ENCODE assay signal across 8 mouse cellular contexts in the genomic region with DNA sequence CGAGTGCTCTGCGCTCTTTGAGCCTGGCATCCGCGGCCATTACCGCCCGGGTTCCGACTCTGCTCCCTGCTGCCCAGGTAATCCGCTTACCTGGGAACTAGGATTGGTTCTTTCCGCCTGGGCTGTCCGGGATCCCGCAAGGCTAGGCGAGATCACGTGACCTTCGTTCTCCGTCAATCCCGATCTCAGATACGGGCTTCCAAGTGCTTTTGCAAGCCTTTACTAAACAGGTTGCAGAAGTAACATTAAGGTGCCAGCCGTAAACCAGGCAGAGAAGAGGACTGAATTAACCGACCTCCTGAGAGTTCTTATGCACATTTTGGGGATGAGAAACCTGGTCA. TPM values are rescaled to one million over a fixed set of nuclear protein-coding genes. Genes with fewer than 3 reads are reported as not detected.
DNase-seq lines count a peak whose midpoint lies in the region; ATAC-seq and TF ChIP-seq lines count a peak whose summit lies in the region.

No protein-coding gene starts in this region.

- 0% methylated on average over 19 of the region's 19 CpGs for WGBS in heart, embryonic 11.5 days (ENCODE audit: insufficient replicate concordance)
- under 1% methylated on average over 19 of the region's 19 CpGs for WGBS in forebrain, embryonic 15.5 days
- under 1% methylated on average over 19 of the region's 19 CpGs for WGBS in liver, embryonic 16.5 days (ENCODE audit: insufficient replicate concordance)

- H3K4me2 ChIP-seq in heart, embryonic 11.5 days, result peak overlapping the region; percentile 91
- peak overlapping the region; percentile 94 for H3K4me2 ChIP-seq in forebrain, embryonic 15.5 days (replicated peaks)
- peak overlapping the region; percentile 96 for H3K4me2 ChIP-seq in liver, embryonic 16.5 days (ENCODE audit: low read depth, low read length)

- TF ChIP-seq POLR2A in ES-Bruce4 (IDR thresholded peaks at IDR 0.05; ENCODE audit: insufficient read depth, low read length), result no peak

- H3K9me3 ChIP-seq in heart, embryonic 11.5 days (replicated peaks; ENCODE audit: control insufficient read depth, low read length), result no peaks in the 10 kb centered on the region
- H3K9me3 ChIP-seq in ES-Bruce4 (replicated peaks; ENCODE audit: control insufficient read depth, insufficient read depth, low read length, poor library complexity, severe bottlenecking), result no peaks in the 10 kb centered on the region
- no peaks in the 10 kb centered on the region for H3K9me3 ChIP-seq in forebrain, embryonic 15.5 days
- H3K9me3 ChIP-seq in liver, embryonic 16.5 days (replicated peaks; ENCODE audit: control insufficient read depth, low read length), result no peaks in the 10 kb centered on the region

- H3K4me3 ChIP-seq in heart, embryonic 11.5 days (ENCODE audit: low read depth, low read length), result peak overlapping the region; percentile 76
- H3K4me3 ChIP-seq in ES-Bruce4 (ENCODE audit: low read depth, low read length), result peak overlapping the region; percentile 98
- H3K4me3 ChIP-seq in forebrain, embryonic 15.5 days, result peak overlapping the region; percentile 99
- peak overlapping the region; percentile 94 for H3K4me3 ChIP-seq in liver, embryonic 16.5 days (ENCODE audit: low read depth, low read length)

- H3K9ac ChIP-seq in heart, embryonic 11.5 days (ENCODE audit: low read depth, low read length), result peak overlapping the region; percentile 85
- H3K9ac ChIP-seq in ES-Bruce4 (ENCODE audit: low read depth, poor library complexity, severe bottlenecking), result peak overlapping the region; percentile 76
- H3K9ac ChIP-seq in forebrain, embryonic 15.5 days (replicated peaks), result peak overlapping the region; percentile 86
- H3K9ac ChIP-seq in liver, embryonic 16.5 days (ENCODE audit: low read depth, low read length), result peak overlapping the region; percentile 85

- DNase-seq in heart, postnatal 36 days, result no peak
- no peak for DNase-seq in thymus, postnatal 25 days
- no peak for DNase-seq in frontal cortex, postnatal 14 days (ENCODE audit: low spot score in 2 of 2)

- intact Hi-C loops in heart, postnatal 36 days (cut with DNase I), result loop anchor here (5.0 to 10.0 kb wide), 2 partner anchors 94 to 209 kb away; a partner anchor contains a TSS

- no peak for TF ChIP-seq CTCF in ES-Bruce4 (IDR thresholded peaks at IDR 0.05; ENCODE audit: low read depth, low read length)

- no peak for TF ChIP-seq EP300 in ES-Bruce4 (IDR thresholded peaks at IDR 0.05; ENCODE audit: insufficient read depth, low read depth, low read length)

- no peak for ATAC-seq in heart, embryonic 11.5 days (replicated peaks; ENCODE audit: insufficient number of reproducible peaks, low FRiP score, low TSS enrichment)
- ATAC-seq in forebrain, embryonic 15.5 days (replicated peaks), result no peak
- ATAC-seq in liver, embryonic 16.5 days (ENCODE audit: low read depth), result peak; percentile 33
- no peak; the same call in 1 of the 2 replicates for ATAC-seq in frontal cortex, adult (ENCODE audit: low TSS enrichment)

- H3K27me3 ChIP-seq in heart, embryonic 11.5 days (ENCODE audit: control insufficient read depth, insufficient read depth, low read length), result no peaks in the 10 kb centered on the region
- H3K27me3 ChIP-seq in ES-Bruce4 (ENCODE audit: control insufficient read depth, insufficient read depth, low read length, poor library complexity, severe bottlenecking), result no peaks in the 10 kb centered on the region
- H3K27me3 ChIP-seq in forebrain, embryonic 15.5 days, result no peaks in the 10 kb centered on the region
- no peaks in the 10 kb centered on the region for H3K27me3 ChIP-seq in liver, embryonic 16.5 days (ENCODE audit: control insufficient read depth, insufficient read depth, low read depth, low read length)

- peaks cover 24% of the 10 kb centered on the region for H3K4me1 ChIP-seq in heart, embryonic 11.5 days (ENCODE audit: control insufficient read depth, insufficient read depth, low read length)
- no peaks in the 10 kb centered on the region for H3K4me1 ChIP-seq in ES-Bruce4 (ENCODE audit: control insufficient read depth, insufficient read depth, low read length)
- peaks cover 46% of the 10 kb centered on the region for H3K4me1 ChIP-seq in forebrain, embryonic 15.5 days
- H3K4me1 ChIP-seq in liver, embryonic 16.5 days (ENCODE audit: control insufficient read depth, low read depth, low read length), result peaks cover 37% of the 10 kb centered on the region

- peak overlapping the region; percentile 78 for H3K27ac ChIP-seq in heart, embryonic 11.5 days (ENCODE audit: low read depth, low read length)
- peak overlapping the region; percentile 16; the same call in 1 of the 2 replicates for H3K27ac ChIP-seq in ES-Bruce4 (ENCODE audit: insufficient read depth, low read length)
- peak overlapping the region; percentile 95 for H3K27ac ChIP-seq in forebrain, embryonic 15.5 days (replicated peaks)
- H3K27ac ChIP-seq in liver, embryonic 16.5 days (ENCODE audit: low read length), result peak overlapping the region; percentile 80

- H3K36me3 ChIP-seq in heart, embryonic 11.5 days (ENCODE audit: control insufficient read depth, insufficient read depth, low read length), result peaks cover 5% of the 10 kb centered on the region
- H3K36me3 ChIP-seq in ES-Bruce4 (ENCODE audit: control insufficient read depth, insufficient read depth, low read length, poor library complexity, severe bottlenecking), result peaks cover 6% of the 10 kb centered on the region; the same call in 1 of the 2 replicates
- peaks cover 13% of the 10 kb centered on the region for H3K36me3 ChIP-seq in forebrain, embryonic 15.5 days
- H3K36me3 ChIP-seq in liver, embryonic 16.5 days (ENCODE audit: control insufficient read depth, insufficient read depth), result no peaks in the 10 kb centered on the region

RNA-seq across cellular contexts. Expression of a gene that starts 0.3 kb away (rescaled TPM):
- 110 and 119 TPM in 2 replicates for polyA plus RNA-seq in heart, embryonic 11.5 days (2014; fragmentation: Nextera tagmentation; extraction: Ambion mirVana)
- total RNA-seq in heart, postnatal 36 days (2021), result 100 to 1,000 TPM; 130 to 134 TPM
- 65.8 and 70.9 TPM in 2 replicates for polyA plus RNA-seq in ES-Bruce4 (2011; ENCODE audit: insufficient read depth, insufficient read length, low read depth, missing spikeins)
- polyA plus RNA-seq in forebrain, embryonic 15.5 days (2015; fragmentation: Nextera tagmentation; extraction: Ambion mirVana), result 73.7 and 81.9 TPM in 2 replicates
- polyA plus RNA-seq in liver, embryonic 16.5 days (2015; fragmentation: Nextera tagmentation; extraction: Ambion mirVana), result 58.1 and 67.0 TPM in 2 replicates

RNA-seq across cellular contexts. Expression of a gene that starts 0.5 kb away (rescaled TPM):
- polyA plus RNA-seq in heart, embryonic 11.5 days (2014; fragmentation: Nextera tagmentation; extraction: Ambion mirVana), result 16.5 and 18.0 TPM in 2 replicates
- total RNA-seq in heart, postnatal 36 days (2021), result 10 to 100 TPM; 24.5 to 29.1 TPM
- polyA plus RNA-seq in ES-Bruce4 (2011; ENCODE audit: insufficient read depth, insufficient read length, low read depth, missing spikeins), result 10.1 TPM in 2 replicates
- polyA plus RNA-seq in forebrain, embryonic 15.5 days (2015; fragmentation: Nextera tagmentation; extraction: Ambion mirVana), result 41.4 and 45.1 TPM in 2 replicates
- 10.0 and 12.2 TPM in 2 replicates for polyA plus RNA-seq in liver, embryonic 16.5 days (2015; fragmentation: Nextera tagmentation; extraction: Ambion mirVana)

RNA-seq across cellular contexts. Expression of a gene that starts 3.8 kb away (rescaled TPM):
- polyA plus RNA-seq in heart, embryonic 11.5 days (2014; fragmentation: Nextera tagmentation; extraction: Ambion mirVana), result 33.6 and 36.2 TPM in 2 replicates
- total RNA-seq in heart, postnatal 36 days (2021), result 10 to 100 TPM; 20.7 to 23.8 TPM
- 67.1 and 74.8 TPM in 2 replicates for polyA plus RNA-seq in ES-Bruce4 (2011; ENCODE audit: insufficient read depth, insufficient read length, low read depth, missing spikeins)
- 35.9 and 36.5 TPM in 2 replicates for polyA plus RNA-seq in forebrain, embryonic 15.5 days (2015; fragmentation: Nextera tagmentation; extraction: Ambion mirVana)
- 10.7 and 11.6 TPM in 2 replicates for polyA plus RNA-seq in liver, embryonic 16.5 days (2015; fragmentation: Nextera tagmentation; extraction: Ambion mirVana)

RNA-seq across cellular contexts. Expression of a gene that starts 17.0 kb away (rescaled TPM):
- 18.8 and 22.8 TPM in 2 replicates for polyA plus RNA-seq in heart, embryonic 11.5 days (2014; fragmentation: Nextera tagmentation; extraction: Ambion mirVana)
- 1 to 10 TPM; 2.7 to 4.0 TPM for total RNA-seq in heart, postnatal 36 days (2021)
- 110 and 113 TPM in 2 replicates for polyA plus RNA-seq in ES-Bruce4 (2011; ENCODE audit: insufficient read depth, insufficient read length, low read depth, missing spikeins)
- 32.1 and 33.0 TPM in 2 replicates for polyA plus RNA-seq in forebrain, embryonic 15.5 days (2015; fragmentation: Nextera tagmentation; extraction: Ambion mirVana)
- polyA plus RNA-seq in liver, embryonic 16.5 days (2015; fragmentation: Nextera tagmentation; extraction: Ambion mirVana), result 8.4 and 9.4 TPM in 2 replicates

RNA-seq across cellular contexts. Expression of a gene that starts 27.9 kb away (rescaled TPM):
- polyA plus RNA-seq in heart, embryonic 11.5 days (2014; fragmentation: Nextera tagmentation; extraction: Ambion mirVana), result 37.0 and 40.8 TPM in 2 replicates
- 10 to 100 TPM in 1 of 2 experiments, 1 to 10 TPM in 1; 9.5 to 10.7 TPM for total RNA-seq in heart, postnatal 36 days (2021)
- 48.5 and 60.2 TPM in 2 replicates for polyA plus RNA-seq in ES-Bruce4 (2011; ENCODE audit: insufficient read depth, insufficient read length, low read depth, missing spikeins)
- polyA plus RNA-seq in forebrain, embryonic 15.5 days (2015; fragmentation: Nextera tagmentation; extraction: Ambion mirVana), result 49.5 and 49.9 TPM in 2 replicates
- polyA plus RNA-seq in liver, embryonic 16.5 days (2015; fragmentation: Nextera tagmentation; extraction: Ambion mirVana), result 17.4 and 18.9 TPM in 2 replicates

Comparison
In these comparisons a context has a peak if more than half of its experiments do, and no peak if none do; other contexts are left out.
1. H3K27ac ChIP-seq: peak in every context shown above with its lines; median percentile 95 in forebrain, embryonic 15.5 days; 80 in liver, embryonic 16.5 days; 78 in heart, embryonic 11.5 days; 16 in ES-Bruce4.